Mouse (Mus musculus): Measurements from ENCODE around the gene Pramel7. TPM values are rescaled to one million over a fixed set of nuclear protein-coding genes. Genes with fewer than 3 reads are reported as not detected.
"Not testable (repeated sequence)": the region's sequence is repeated elsewhere in the genome, so short reads cannot be mapped to it uniquely, and the experiment has no call there.

Gene Pramel7
- not detected in 2 replicates for polyA plus RNA-seq (2015; fragmentation: Nextera tagmentation; extraction: Ambion mirVana)

DNA sequence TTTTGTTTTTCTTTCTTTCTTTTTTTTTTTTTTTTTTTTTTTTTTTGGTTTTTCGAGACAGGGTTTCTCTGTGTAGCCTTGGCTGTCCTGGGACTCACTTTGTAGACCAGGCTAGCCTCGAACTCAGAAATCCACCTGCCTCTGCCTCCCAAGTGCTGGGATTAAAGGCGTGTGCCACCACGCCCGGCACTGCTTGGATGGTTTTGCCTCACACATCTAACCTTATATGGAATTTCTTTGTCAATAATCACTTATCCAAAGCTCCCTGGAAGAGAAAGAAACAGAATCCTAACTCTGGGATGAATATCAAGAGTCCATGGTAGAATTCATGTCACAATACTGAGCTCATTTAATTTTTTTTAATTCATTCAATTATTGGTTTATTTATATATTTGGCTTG is at the start of gene Pramel7:
Gene Pramel7, minus strand, starts transcription at position 101 of the 400 bp plus-strand sequence.
- H3K36me3 ChIP-seq; ATAC-seq (ENCODE audit: insufficient number of reproducible peaks, low FRiP score, low TSS enrichment, low read depth); H3K27ac ChIP-seq; H3K4me2 ChIP-seq; H3K27me3 ChIP-seq; H3K9ac ChIP-seq; H3K4me1 ChIP-seq; H3K4me3 ChIP-seq; H3K9me3 ChIP-seq: not testable (repeated sequence)
- WGBS = 80% methylated on average over 4 of the region's 5 CpGs

- no peaks in the 10 kb centered on the region for H3K36me3 ChIP-seq
- H3K4me1 ChIP-seq = no peaks in the 10 kb centered on the region
- no peak within 1 kb of the TSS for H3K9ac ChIP-seq
- no peak within 1 kb of the TSS for H3K27ac ChIP-seq
- H3K4me2 ChIP-seq = no peak within 1 kb of the TSS
- WGBS = 87% methylated on average over 1 of the region's 1 CpGs
- no peaks in the 10 kb centered on the region for H3K27me3 ChIP-seq
- ATAC-seq (ENCODE audit: insufficient number of reproducible peaks, low FRiP score, low TSS enrichment, low read depth) = no peak
- no peak within 1 kb of the TSS for H3K4me3 ChIP-seq
- H3K9me3 ChIP-seq = no peaks in the 10 kb centered on the region
Measured at GRCm38 (mm10) chr2:87545442-87545841, 48.5 kb upstream of the Pramel7 start, which contains the start of gene Olfr1128. Gene Olfr1128 (minus strand): TSS chr2:87545542.

- Histone ChIP-seq H3K4me3 (no peak overlapping the region), H3K36me3 (no peaks in the 10 kb centered on the region), H3K4me1 (no peaks in the 10 kb centered on the region), H3K4me2 (no peak overlapping the region), H3K27me3 (no peaks in the 10 kb centered on the region), H3K9me3 (no peaks in the 10 kb centered on the region), H3K9ac (no peak overlapping the region), H3K27ac (no peak overlapping the region)
- ATAC-seq (ENCODE audit: insufficient number of reproducible peaks, low FRiP score, low TSS enrichment, low read depth) = no peak
- WGBS = 57% methylated on average over 2 of the region's 2 CpGs
Measured at GRCm38 (mm10) chr2:87534826-87535225, 37.9 kb upstream of the Pramel7 start.

DNA sequence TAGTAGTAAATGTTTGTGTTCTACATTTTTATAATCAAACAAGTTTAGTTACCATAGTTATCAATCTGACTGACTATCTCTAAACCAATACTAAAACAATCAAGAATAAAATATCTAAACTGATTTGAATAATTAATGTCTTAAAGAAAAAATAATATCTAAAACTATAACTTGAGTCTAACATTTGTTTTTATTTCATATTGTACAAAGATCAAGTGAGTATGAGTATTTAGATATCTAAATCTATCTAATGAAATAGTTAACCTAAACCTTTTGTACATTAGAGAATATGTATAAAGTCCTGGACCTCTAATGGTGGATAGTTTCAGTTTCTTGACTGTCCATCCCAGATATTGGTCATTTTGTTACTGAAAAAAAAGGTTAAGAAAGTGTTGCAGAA is 34.6 kb upstream of the Pramel7 start, which contains the start of gene Olfr153:
Gene Olfr153, plus strand, starts transcription at position 301 of the 400 bp plus-strand sequence.
- Histone ChIP-seq H3K27me3 (no peaks in the 10 kb centered on the region), H3K9me3 (no peaks in the 10 kb centered on the region), H3K4me2 (no peak within 1 kb of the TSS), H3K36me3 (no peaks in the 10 kb centered on the region), H3K27ac (no peak within 1 kb of the TSS), H3K9ac (no peak within 1 kb of the TSS), H3K4me1 (no peaks in the 10 kb centered on the region), H3K4me3 (no peak within 1 kb of the TSS)
- ATAC-seq (ENCODE audit: insufficient number of reproducible peaks, low FRiP score, low TSS enrichment, low read depth) = no peak

GRCm38 (mm10) chr2:87525899-87526616 is 29.2 kb upstream of the Pramel7 start:
- not testable (repeated sequence) for H3K4me3 ChIP-seq; H3K9ac ChIP-seq; H3K9me3 ChIP-seq; H3K4me2 ChIP-seq; H3K27me3 ChIP-seq; ATAC-seq (ENCODE audit: insufficient number of reproducible peaks, low FRiP score, low TSS enrichment, low read depth); H3K27ac ChIP-seq; H3K4me1 ChIP-seq; H3K36me3 ChIP-seq
- WGBS = 36% methylated on average over 39 of the region's 39 CpGs

DNA sequence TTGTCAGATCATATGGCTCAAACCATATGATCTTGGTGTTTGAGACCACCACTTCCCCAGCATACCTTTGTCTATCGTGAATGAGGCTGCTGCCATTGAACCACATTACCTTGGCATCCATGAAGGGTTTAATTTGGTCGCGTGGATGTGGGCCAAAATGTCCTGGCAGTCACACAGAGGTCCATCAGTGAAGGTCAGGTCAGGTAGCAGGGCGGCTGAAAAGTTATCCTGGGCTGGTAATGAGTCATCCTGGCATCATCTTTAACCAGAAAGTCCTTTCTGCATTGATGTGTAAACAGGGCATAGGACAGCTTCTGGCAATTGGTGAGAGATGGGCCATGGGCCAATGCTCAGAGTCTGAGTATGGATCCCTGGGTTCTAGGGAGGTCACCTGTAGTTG is 23.8 kb upstream of the Pramel7 start:
- Histone ChIP-seq H3K27ac (no peak overlapping the region), H3K4me2 (no peak overlapping the region), H3K9ac (no peak overlapping the region), H3K4me1 (no peaks in the 10 kb centered on the region), H3K27me3 (no peaks in the 10 kb centered on the region), H3K4me3 (no peak overlapping the region), H3K36me3 (no peaks in the 10 kb centered on the region), H3K9me3 (no peaks in the 10 kb centered on the region)
- WGBS = 85% methylated on average over 4 of the region's 4 CpGs
- no peak for ATAC-seq (ENCODE audit: insufficient number of reproducible peaks, low FRiP score, low TSS enrichment, low read depth)

DNA sequence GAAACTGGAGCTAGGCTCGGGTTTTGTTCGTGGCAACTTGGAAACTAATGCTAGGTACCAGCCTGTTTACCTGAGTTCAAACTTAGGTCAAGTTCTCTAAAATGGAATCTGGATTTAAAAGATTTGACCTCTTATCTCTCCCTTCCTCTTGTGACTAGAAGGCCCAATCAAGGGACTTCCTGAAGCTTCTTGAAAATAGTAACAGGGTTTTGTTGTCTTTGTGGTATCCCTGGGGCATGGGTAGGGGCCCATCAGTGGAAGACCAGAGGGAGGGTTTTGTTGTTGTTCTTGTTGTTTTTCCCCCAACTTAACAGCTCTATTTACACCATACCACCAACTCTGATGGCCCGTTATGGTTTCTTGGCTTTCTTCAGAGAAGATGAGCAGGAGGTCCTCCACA is 19.7 kb upstream of the Pramel7 start:
- Histone ChIP-seq H3K27me3 (no peaks in the 10 kb centered on the region), H3K4me3 (no peak overlapping the region), H3K9me3 (no peaks in the 10 kb centered on the region), H3K4me2 (no peak overlapping the region), H3K36me3 (no peaks in the 10 kb centered on the region), H3K4me1 (no peaks in the 10 kb centered on the region), H3K27ac (no peak overlapping the region), H3K9ac (no peak overlapping the region)
- no peak for ATAC-seq (ENCODE audit: insufficient number of reproducible peaks, low FRiP score, low TSS enrichment, low read depth)
- WGBS = 70% methylated on average over 3 of the region's 3 CpGs

DNA sequence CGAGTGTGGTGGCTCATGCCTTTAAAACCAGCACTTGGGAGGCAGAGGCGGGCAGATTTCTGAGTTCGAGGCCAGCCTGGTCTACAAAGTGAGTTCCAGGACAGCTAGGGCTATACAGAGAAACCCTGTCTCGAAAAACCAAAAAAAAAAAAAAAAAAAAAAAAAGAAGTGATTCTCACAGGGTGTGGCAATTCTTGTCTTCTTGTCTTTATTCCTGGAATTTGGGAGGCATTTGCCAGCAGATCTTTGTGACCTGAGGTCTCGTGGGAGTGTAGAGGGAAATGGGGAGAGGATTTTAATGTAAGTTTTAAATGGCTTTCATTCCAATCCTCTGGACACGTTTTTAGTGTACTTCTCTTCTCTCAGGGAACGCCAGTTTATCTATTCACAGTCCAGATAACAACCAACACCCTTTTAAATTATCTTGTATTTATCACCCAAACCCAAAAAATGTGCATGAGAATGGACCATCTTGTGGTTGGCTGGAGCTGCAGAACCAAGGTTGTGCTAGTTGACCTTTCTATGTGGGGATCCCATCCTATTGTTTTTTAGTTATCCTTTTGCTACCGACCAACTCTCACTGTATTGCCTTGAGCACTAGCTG is 18.7 kb upstream of the Pramel7 start:
- no peaks in the 10 kb centered on the region for H3K9me3 ChIP-seq
- no peaks in the 10 kb centered on the region for H3K36me3 ChIP-seq
- no peak overlapping the region for H3K4me2 ChIP-seq
- no peaks in the 10 kb centered on the region for H3K27me3 ChIP-seq
- no peak for ATAC-seq (ENCODE audit: insufficient number of reproducible peaks, low FRiP score, low TSS enrichment, low read depth)
- H3K4me1 ChIP-seq = no peaks in the 10 kb centered on the region
- no peak overlapping the region for H3K4me3 ChIP-seq
- no peak overlapping the region for H3K27ac ChIP-seq
- H3K9ac ChIP-seq = no peak overlapping the region
- WGBS = 80% methylated on average over 8 of the region's 8 CpGs

GRCm38 (mm10) chr2:87515046-87515445 is 18.2 kb upstream of the Pramel7 start:
- no peak for ATAC-seq (ENCODE audit: insufficient number of reproducible peaks, low FRiP score, low TSS enrichment, low read depth)
- no peak overlapping the region for H3K9ac ChIP-seq
- WGBS = 80% methylated on average over 2 of the region's 2 CpGs
- no peaks in the 10 kb centered on the region for H3K36me3 ChIP-seq
- no peaks in the 10 kb centered on the region for H3K4me1 ChIP-seq
- H3K4me3 ChIP-seq = no peak overlapping the region
- no peaks in the 10 kb centered on the region for H3K9me3 ChIP-seq
- no peak overlapping the region for H3K4me2 ChIP-seq
- H3K27me3 ChIP-seq = no peaks in the 10 kb centered on the region
- H3K27ac ChIP-seq = no peak overlapping the region

DNA sequence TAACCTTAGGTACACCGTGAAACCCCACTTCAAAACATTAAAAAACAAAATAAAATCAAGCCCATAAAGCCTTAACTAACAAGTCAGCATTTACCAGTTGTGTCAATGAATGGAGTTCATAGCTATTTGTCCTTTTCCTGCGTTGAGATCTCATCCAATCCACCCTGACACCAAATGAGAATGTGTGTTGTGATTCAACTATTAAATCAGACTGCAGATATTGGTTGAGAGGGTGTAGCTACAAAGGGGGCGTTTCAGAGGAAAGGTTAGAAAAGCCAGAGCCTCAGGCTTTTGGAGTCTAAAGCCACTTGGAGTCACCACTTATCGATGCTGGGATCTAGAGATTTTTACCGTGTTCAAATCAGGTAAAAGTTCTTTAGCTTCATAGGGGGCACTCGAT is 9.4 kb upstream of the Pramel7 start, which contains the start of gene Pramel6:
Gene Pramel6, plus strand, starts transcription at position 301 of the 400 bp plus-strand sequence.
- WGBS = 83% methylated on average over 6 of the region's 6 CpGs
- ATAC-seq (ENCODE audit: insufficient number of reproducible peaks, low FRiP score, low TSS enrichment, low read depth) = no peak
- Histone ChIP-seq H3K4me1 (no peaks in the 10 kb centered on the region), H3K27me3 (no peaks in the 10 kb centered on the region), H3K27ac (no peak within 1 kb of the TSS), H3K36me3 (no peaks in the 10 kb centered on the region), H3K9ac (no peak within 1 kb of the TSS), H3K4me3 (no peak within 1 kb of the TSS), H3K9me3 (no peaks in the 10 kb centered on the region), H3K4me2 (no peak within 1 kb of the TSS)

DNA sequence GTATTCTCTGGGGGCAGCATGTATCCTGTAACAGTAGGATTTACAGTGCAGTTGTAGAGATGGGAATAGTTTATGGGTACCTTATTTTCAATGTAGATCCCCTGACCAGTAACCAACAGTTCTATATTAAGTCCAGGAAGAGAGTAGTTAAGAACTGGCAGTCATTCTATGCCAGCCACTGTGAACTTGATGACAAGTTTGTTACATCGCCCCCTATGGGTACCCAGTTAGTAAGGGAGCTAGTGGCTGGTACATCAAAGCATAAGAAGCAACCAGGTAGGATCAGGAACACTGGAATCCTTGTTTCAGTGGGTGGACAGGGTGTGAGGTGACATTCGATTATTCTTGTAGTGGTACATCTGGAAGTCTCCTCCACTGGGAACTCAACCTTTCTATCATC is 14.6 kb downstream of the Pramel7 start:
- Histone ChIP-seq H3K4me3 (no peak overlapping the region), H3K4me2 (no peak overlapping the region), H3K9me3 (no peaks in the 10 kb centered on the region), H3K36me3 (no peaks in the 10 kb centered on the region), H3K27ac (no peak overlapping the region), H3K4me1 (no peaks in the 10 kb centered on the region), H3K9ac (no peak overlapping the region), H3K27me3 (no peaks in the 10 kb centered on the region)
- 72% methylated on average over 2 of the region's 2 CpGs for WGBS
- no peak for ATAC-seq (ENCODE audit: insufficient number of reproducible peaks, low FRiP score, low TSS enrichment, low read depth)

DNA sequence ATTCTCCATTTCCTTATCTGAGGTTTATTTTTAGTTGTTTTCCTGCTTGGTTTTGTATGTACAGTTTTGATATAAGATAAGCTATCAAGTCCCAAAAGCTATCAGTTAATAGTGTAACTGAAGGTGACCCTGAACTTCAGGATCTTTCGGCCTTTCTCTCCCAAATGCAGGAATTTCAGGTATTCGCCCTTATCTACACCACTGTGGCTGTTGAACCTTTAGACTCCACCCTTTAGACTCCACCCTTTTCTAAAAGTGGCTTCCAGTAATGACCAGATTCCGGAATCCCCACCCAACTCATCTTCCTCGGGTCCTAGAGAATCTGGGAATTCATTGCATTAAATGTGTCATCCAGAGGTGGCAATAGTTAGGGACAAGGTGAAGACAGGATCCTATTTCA is 15.7 kb downstream of the Pramel7 start:
- Histone ChIP-seq H3K9me3 (no peaks in the 10 kb centered on the region), H3K27ac (no peak overlapping the region), H3K4me2 (no peak overlapping the region), H3K9ac (no peak overlapping the region), H3K4me3 (no peak overlapping the region), H3K4me1 (no peaks in the 10 kb centered on the region), H3K36me3 (no peaks in the 10 kb centered on the region), H3K27me3 (no peaks in the 10 kb centered on the region)
- ATAC-seq (ENCODE audit: insufficient number of reproducible peaks, low FRiP score, low TSS enrichment, low read depth) = no peak
- WGBS = 84% methylated on average over 4 of the region's 4 CpGs

All from limb, embryonic 15.5 days (tissue).